Mouse (Mus musculus) embryonic fibroblast, embryonic 13.5 days (primary cell): ENCODE data around the gene B3gnt8. TPM values are rescaled to one million over a fixed set of nuclear protein-coding genes. Genes with fewer than 3 reads are reported as not detected.

Experiments
- H3K27ac ChIP-seq: 2 replicates; pipeline ENCODE4 v1.5.1; 2012; ENCODE audit warnings: low read length, control low read depth, inconsistent platforms; ENCODE audit not compliant: insufficient read depth
- H3K4me1 ChIP-seq: 2 replicates; pipeline ENCODE4 v1.6.1; 2011; ENCODE audit warnings: low read length; ENCODE audit not compliant: control insufficient read depth, insufficient read depth
- H3K4me3 ChIP-seq: 2 replicates; pipeline ENCODE4 v1.5.1; 2011; ENCODE audit warnings: mild to moderate bottlenecking, control low read depth, low read length; ENCODE audit not compliant: insufficient read depth
- CTCF ChIP-seq: IDR thresholded peaks from 2 replicates; pipeline ENCODE4 v1.5.1; 2011; ENCODE audit warnings: mild to moderate bottlenecking, control low read depth, low read length, moderate library complexity, borderline replicate concordance; ENCODE audit not compliant: insufficient read depth
- POLR2A ChIP-seq: IDR thresholded peaks from 2 replicates; pipeline ENCODE4 v1.6.1; 2011; ENCODE audit warnings: low read depth, mild to moderate bottlenecking, control low read depth, low read length, moderate library complexity
- polyA plus RNA-seq: library from polyadenylated mRNA; stranded (reverse); fragments of >200 nt; gene quantifications from 2 replicates; pipeline ENCODE4 v1.2.4, GENCODE M21; 2011; ENCODE audit warnings: low read depth; ENCODE audit not compliant: missing spikeins, insufficient read length

B3gnt8 gene
- polyA plus RNA-seq, 1 experiment, result 0.83 TPM

DNA sequence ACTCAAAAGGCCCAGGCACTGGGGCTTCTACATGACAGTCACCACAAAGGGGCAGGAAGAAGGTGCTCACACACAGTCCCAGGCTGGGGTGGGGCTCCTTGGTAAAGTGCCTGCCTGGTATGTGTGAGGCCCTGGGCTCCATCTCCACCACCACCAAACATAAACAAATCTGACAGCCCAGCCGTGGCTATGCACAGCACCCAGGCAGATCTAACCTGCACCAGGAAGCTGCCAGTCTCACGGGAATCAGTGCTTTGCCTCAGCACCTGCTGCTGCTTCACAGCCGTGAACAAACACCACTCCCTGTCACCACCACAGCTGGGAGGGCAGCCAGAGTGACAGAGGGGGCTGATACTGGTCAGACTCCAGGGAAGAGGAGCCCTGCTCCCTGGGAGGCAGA lies 9.9 kb downstream of the B3gnt8 start:
- TF ChIP-seq POLR2A, result no peak
- no peak for TF ChIP-seq CTCF
- no peaks in the 10 kb centered on the region for H3K4me1 ChIP-seq
- no peak overlapping the region for H3K4me3 ChIP-seq
- no peak overlapping the region for H3K27ac ChIP-seq

GRCm38 (mm10) chr7:25637099-25637498 lies 10.6 kb downstream of the B3gnt8 start:
- Histone ChIP-seq H3K4me1 (no peaks in the 10 kb centered on the region), H3K4me3 (no peak overlapping the region), H3K27ac (no peak overlapping the region)
- no peak for TF ChIP-seq CTCF
- TF ChIP-seq POLR2A, result no peak

- Histone ChIP-seq H3K4me1 (no peaks in the 10 kb centered on the region), H3K27ac (no peak overlapping the region), H3K4me3 (no peak overlapping the region)
- no peak for TF ChIP-seq POLR2A
Observed at GRCm38 (mm10) chr7:25639754-25640153, 13.3 kb downstream of the B3gnt8 start.

DNA sequence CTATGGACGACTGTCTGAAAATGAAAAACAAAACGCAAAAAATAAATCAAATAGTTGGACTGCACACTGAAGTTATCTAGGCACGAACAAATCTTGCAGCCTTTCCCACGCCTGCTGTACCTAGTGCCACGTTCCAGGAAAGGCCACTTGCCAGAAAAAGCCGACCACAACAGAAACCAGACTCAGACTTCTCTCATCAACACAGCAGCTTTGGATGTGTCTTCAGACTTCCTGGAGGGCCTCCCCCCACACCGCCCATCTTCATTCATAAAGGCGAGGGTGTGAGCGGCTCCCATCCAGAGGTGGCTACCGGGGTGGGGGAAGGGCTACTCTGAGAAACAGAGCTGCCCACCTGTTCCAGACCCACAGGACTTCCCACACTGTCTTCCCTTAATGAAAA lies 17.7 kb downstream of the B3gnt8 start:
- TF ChIP-seq POLR2A (no peak), CTCF (no peak)
- no peak overlapping the region for H3K4me3 ChIP-seq
- H3K4me1 ChIP-seq, result no peaks in the 10 kb centered on the region
- no peak overlapping the region for H3K27ac ChIP-seq

GRCm38 (mm10) chr7:25644631-25645030 lies 18.2 kb downstream of the B3gnt8 start:
- Histone ChIP-seq H3K27ac (no peak overlapping the region), H3K4me1 (no peaks in the 10 kb centered on the region), H3K4me3 (no peak overlapping the region)
- no peak for TF ChIP-seq POLR2A
- TF ChIP-seq CTCF, result no peak

- Histone ChIP-seq H3K4me3 (no peak overlapping the region), H3K4me1 (no peaks in the 10 kb centered on the region), H3K27ac (no peak overlapping the region)
- TF ChIP-seq POLR2A (no peak), CTCF (no peak)
Observed at GRCm38 (mm10) chr7:25645074-25645473, 18.6 kb downstream of the B3gnt8 start.

- Histone ChIP-seq H3K4me3 (no peak overlapping the region), H3K4me1 (no peaks in the 10 kb centered on the region), H3K27ac (no peak overlapping the region)
- TF ChIP-seq CTCF, result peak; percentile 18; the same call in 1 of the 2 replicates
- TF ChIP-seq POLR2A, result no peak
Observed at GRCm38 (mm10) chr7:25647574-25648123, 21.2 kb downstream of the B3gnt8 start.

GRCm38 (mm10) chr7:25649839-25650238 lies 23.4 kb downstream of the B3gnt8 start:
- Histone ChIP-seq H3K4me3 (no peak overlapping the region), H3K27ac (no peak overlapping the region)

GRCm38 (mm10) chr7:25651281-25651680 lies 24.8 kb downstream of the B3gnt8 start:
- Histone ChIP-seq H3K27ac (no peak overlapping the region), H3K4me1 (no peaks in the 10 kb centered on the region), H3K4me3 (no peak overlapping the region)
- TF ChIP-seq CTCF (no peak), POLR2A (no peak)

More at GRCm38 (mm10) chr7:25649839-25650238, 23.4 kb downstream of the B3gnt8 start:
- H3K4me1 ChIP-seq, result no peaks in the 10 kb centered on the region
- TF ChIP-seq POLR2A (no peak), CTCF (no peak)

DNA sequence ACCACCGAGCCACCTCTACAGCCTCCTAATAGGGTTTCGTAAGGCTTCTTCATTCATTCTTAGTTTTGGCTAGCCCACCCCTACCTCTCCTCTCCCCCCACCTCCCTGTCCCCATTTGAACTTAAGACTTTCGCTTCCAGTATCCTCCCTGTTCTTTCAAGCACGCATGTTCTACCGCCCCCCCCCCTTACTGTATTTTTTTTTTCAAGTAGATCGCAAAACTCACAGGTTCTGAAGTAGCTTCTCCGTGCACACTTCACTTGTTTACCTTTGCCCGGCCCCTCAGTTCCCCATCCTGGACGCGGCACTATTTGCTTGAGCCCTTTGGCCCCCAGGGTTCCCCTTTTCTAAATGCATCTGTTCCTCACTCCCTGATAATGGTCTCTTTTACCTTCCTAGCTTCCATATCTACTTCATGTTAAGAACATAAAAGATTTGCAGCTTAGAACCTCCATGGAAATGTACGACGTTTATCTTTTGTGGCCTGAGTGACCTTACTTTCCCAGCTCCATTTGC lies 25.8 kb downstream of the B3gnt8 start:
- H3K4me3 ChIP-seq, result no peak overlapping the region
- no peak overlapping the region for H3K27ac ChIP-seq
- TF ChIP-seq CTCF (no peak), POLR2A (no peak)
- H3K4me1 ChIP-seq, result no peaks in the 10 kb centered on the region
